Mouse (Mus musculus): ENCODE results near the gene Rimbp2. TPM values are rescaled to one million over a fixed set of nuclear protein-coding genes. Genes with fewer than 3 reads are reported as not detected.

The Rimbp2 gene
- polyA plus RNA-seq, 1 experiment from 2014 or later, result 0.27 TPM

GRCm38 (mm10) chr5:128781621-128782020 lies 171.7 kb downstream of the Rimbp2 start:
- Histone ChIP-seq H3K4me3 (no peak overlapping the region), H3K9me3 (no peaks in the 10 kb centered on the region; the same call in 1 of the 2 replicates), H3K4me1 (peaks cover 15% of the 10 kb centered on the region), H3K27me3 (ENCODE audit: poor library complexity, severe bottlenecking) (0 out of 2 replicates have a peak, but pooled peaks cover 4% of the 10 kb centered on the region), H3K36me3 (replicated peaks) (no peaks in the 10 kb centered on the region), H3K27ac (no peak overlapping the region)
- no peak for DNase-seq (ENCODE audit: extremely low spot score, low spot score)
- WGBS, result 77% methylated on average over 22 of the region's 22 CpGs

GRCm38 (mm10) chr5:128776386-128776785 lies 176.9 kb downstream of the Rimbp2 start:
- no peaks in the 10 kb centered on the region; the same call in 1 of the 2 replicates for H3K9me3 ChIP-seq
- no peaks in the 10 kb centered on the region for H3K4me1 ChIP-seq
- WGBS, result 66% methylated on average over 2 of the region's 2 CpGs
- no peak overlapping the region for H3K27ac ChIP-seq
- no peaks in the 10 kb centered on the region for H3K27me3 ChIP-seq (ENCODE audit: poor library complexity, severe bottlenecking)
- no peak overlapping the region for H3K4me3 ChIP-seq
- DNase-seq (ENCODE audit: extremely low spot score, low spot score), result no peak
- H3K36me3 ChIP-seq (replicated peaks), result no peaks in the 10 kb centered on the region

DNA sequence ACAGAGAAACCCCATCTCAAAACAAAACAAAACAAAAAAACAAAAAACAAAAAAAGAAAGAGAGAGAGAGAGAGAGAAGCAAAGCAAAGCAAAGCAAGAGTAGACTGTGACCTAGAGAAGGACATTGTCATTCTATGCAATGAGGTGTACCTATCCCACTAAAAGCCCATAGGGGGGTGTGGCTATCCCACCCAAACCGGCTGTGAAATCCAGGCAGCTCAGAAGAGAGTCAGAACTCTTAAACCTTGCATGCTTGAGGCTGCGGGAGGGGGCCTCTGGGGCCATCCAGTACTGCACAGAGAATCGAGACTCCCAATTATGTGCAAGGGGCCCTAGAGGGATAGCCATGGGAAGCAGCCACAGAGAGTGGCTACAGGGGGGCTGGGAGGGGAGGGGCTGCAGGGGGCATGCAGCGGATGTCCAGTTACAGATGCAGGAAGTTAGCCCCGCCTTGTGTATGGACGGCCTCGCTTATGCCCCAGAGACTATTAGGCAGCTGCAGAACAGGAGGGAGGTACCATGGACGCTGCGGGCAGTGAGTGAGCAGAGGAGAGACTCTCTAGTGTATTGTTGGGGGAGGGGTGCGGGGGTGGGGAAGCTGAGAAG lies 184.2 kb downstream of the Rimbp2 start:
- H3K4me3 ChIP-seq, result peak overlapping the region; percentile 34
- H3K4me1 ChIP-seq, result peaks cover 12% of the 10 kb centered on the region
- H3K9me3 ChIP-seq, result no peaks in the 10 kb centered on the region
- no peaks in the 10 kb centered on the region for H3K36me3 ChIP-seq (replicated peaks)
- DNase-seq (ENCODE audit: extremely low spot score, low spot score), result peak; percentile 26
- no peaks in the 10 kb centered on the region for H3K27me3 ChIP-seq (ENCODE audit: poor library complexity, severe bottlenecking)
- WGBS, result 15% methylated on average over 10 of the region's 10 CpGs
- peak overlapping the region; percentile 75 for H3K27ac ChIP-seq

GRCm38 (mm10) chr5:128761118-128761517 lies 192.2 kb downstream of the Rimbp2 start:
- 60% methylated on average over 8 of the region's 8 CpGs for WGBS
- no peaks in the 10 kb centered on the region; the same call in 1 of the 2 replicates for H3K9me3 ChIP-seq
- H3K27me3 ChIP-seq (ENCODE audit: poor library complexity, severe bottlenecking), result no peaks in the 10 kb centered on the region
- no peaks in the 10 kb centered on the region for H3K36me3 ChIP-seq (replicated peaks)
- H3K4me3 ChIP-seq, result no peak overlapping the region
- H3K4me1 ChIP-seq, result peaks cover 10% of the 10 kb centered on the region
- no peak for DNase-seq (ENCODE audit: extremely low spot score, low spot score)
- H3K27ac ChIP-seq, result no peak overlapping the region

- no peaks in the 10 kb centered on the region for H3K4me1 ChIP-seq
- no peaks in the 10 kb centered on the region for H3K9me3 ChIP-seq
- H3K27ac ChIP-seq, result no peak overlapping the region
- peaks cover 2% of the 10 kb centered on the region; the same call in 1 of the 2 replicates for H3K27me3 ChIP-seq (ENCODE audit: poor library complexity, severe bottlenecking)
- H3K4me3 ChIP-seq, result no peak overlapping the region
- 90% methylated on average over 8 of the region's 8 CpGs for WGBS
- no peak for DNase-seq (ENCODE audit: extremely low spot score, low spot score)
- H3K36me3 ChIP-seq (replicated peaks), result no peaks in the 10 kb centered on the region
Measured at GRCm38 (mm10) chr5:128746261-128746660, 207.0 kb downstream of the Rimbp2 start.

DNA sequence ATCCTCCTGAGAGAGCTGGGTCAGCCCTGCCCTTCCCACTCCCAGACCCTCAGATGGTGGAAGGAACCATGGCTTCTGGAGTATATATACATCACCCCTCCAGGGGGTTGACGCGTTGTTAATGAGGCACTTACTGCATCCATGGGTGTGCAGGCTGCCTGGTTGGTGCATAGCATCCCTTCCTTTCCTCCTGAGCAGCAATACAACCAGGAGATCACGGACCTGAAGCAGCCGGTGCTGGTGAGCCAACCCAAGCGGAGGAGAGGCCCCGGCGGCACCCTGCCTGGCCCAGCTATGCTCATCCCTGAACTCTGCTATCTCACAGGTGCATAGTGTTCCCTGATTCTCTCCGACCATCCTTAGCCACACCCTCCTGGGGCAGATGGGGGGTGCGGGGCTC lies 208.1 kb downstream of the Rimbp2 start:
- Histone ChIP-seq H3K27me3 (ENCODE audit: poor library complexity, severe bottlenecking) (peaks cover 11% of the 10 kb centered on the region), H3K27ac (no peak overlapping the region), H3K4me1 (no peaks in the 10 kb centered on the region), H3K9me3 (no peaks in the 10 kb centered on the region), H3K36me3 (replicated peaks) (no peaks in the 10 kb centered on the region), H3K4me3 (no peak overlapping the region)
- 83% methylated on average over 9 of the region's 9 CpGs for WGBS
- no peak for DNase-seq (ENCODE audit: extremely low spot score, low spot score)

GRCm38 (mm10) chr5:128744351-128744750 lies 208.9 kb downstream of the Rimbp2 start:
- no peak for DNase-seq (ENCODE audit: extremely low spot score, low spot score)
- WGBS, result 93% methylated on average over 6 of the region's 6 CpGs

GRCm38 (mm10) chr5:128739838-128740171 lies 213.5 kb downstream of the Rimbp2 start:
- H3K27ac ChIP-seq, result no peak overlapping the region
- no peaks in the 10 kb centered on the region for H3K9me3 ChIP-seq
- H3K4me1 ChIP-seq, result peaks cover 10% of the 10 kb centered on the region
- 27% methylated on average over 8 of the region's 8 CpGs for WGBS
- peak overlapping the region; percentile 25; the same call in 1 of the 2 replicates for H3K4me3 ChIP-seq
- no peaks in the 10 kb centered on the region for H3K36me3 ChIP-seq (replicated peaks)
- no peak for DNase-seq (ENCODE audit: extremely low spot score, low spot score)
- H3K27me3 ChIP-seq (ENCODE audit: poor library complexity, severe bottlenecking), result peaks cover 48% of the 10 kb centered on the region

More at GRCm38 (mm10) chr5:128744351-128744750, 208.9 kb downstream of the Rimbp2 start:
- Histone ChIP-seq H3K4me1 (peaks cover 5% of the 10 kb centered on the region), H3K27ac (no peak overlapping the region), H3K36me3 (replicated peaks) (no peaks in the 10 kb centered on the region), H3K4me3 (no peak overlapping the region), H3K9me3 (no peaks in the 10 kb centered on the region), H3K27me3 (ENCODE audit: poor library complexity, severe bottlenecking) (peaks cover 18% of the 10 kb centered on the region)

DNA sequence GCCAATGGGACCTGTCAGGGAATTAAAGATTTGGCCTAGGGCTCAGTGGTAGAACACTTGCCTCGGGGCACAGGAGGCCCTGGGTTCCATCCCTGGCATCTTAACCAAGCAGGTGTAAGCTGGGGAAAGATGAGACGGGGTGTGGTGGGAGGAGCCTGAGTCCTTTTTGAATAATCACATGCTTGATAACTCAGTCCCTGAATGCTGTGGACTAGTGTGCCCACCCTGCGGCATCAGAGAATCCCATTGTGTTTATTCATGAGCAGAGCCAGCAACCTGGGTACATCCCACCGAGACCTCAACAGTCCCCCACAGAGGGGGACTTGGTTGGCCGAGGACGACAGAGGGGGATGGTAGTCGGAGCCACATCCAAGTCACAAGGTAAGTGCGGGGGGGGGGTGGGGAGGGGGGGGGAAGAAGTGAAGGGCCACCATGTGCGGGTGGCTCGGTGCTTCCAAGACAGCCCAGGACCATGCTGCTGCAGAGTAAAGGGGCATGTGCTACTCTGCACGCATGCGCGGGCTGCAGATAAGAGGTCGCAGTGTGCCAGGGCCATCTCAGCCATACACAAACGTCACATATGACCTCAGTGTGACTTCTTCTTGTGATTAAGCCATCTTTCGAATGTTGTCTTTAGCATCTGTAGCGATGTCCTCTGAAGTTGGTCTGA lies 214.0 kb downstream of the Rimbp2 start:
- H3K4me3 ChIP-seq, result peak overlapping the region; percentile 25; the same call in 1 of the 2 replicates
- no peaks in the 10 kb centered on the region for H3K9me3 ChIP-seq
- peaks cover 10% of the 10 kb centered on the region for H3K4me1 ChIP-seq
- H3K36me3 ChIP-seq (replicated peaks), result no peaks in the 10 kb centered on the region
- H3K27me3 ChIP-seq (ENCODE audit: poor library complexity, severe bottlenecking), result peaks cover 48% of the 10 kb centered on the region
- WGBS, result 32% methylated on average over 13 of the region's 17 CpGs
- no peak for DNase-seq (ENCODE audit: extremely low spot score, low spot score)
- H3K27ac ChIP-seq, result no peak overlapping the region

DNA sequence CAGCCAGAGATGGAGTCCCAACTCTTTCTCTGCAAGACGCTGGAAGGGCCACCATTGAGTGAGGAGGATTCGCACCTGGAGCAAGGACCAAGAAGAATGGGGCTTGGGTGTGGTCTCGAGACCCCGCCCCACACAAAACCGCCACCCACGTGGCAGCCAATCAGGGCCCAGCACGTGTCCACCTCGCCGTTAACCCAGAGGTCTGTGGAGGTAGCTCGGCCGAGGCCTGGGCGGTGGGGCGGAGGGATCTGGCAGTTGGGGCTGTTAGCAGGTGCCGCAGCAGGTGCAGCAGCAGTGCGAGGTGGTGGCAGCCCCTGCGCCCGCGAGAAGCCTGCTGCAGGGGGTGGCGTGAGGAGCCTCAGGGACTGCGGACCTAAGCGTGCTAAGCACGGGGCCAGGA lies 217.4 kb downstream of the Rimbp2 start:
- Histone ChIP-seq H3K27me3 (ENCODE audit: poor library complexity, severe bottlenecking) (peaks cover 44% of the 10 kb centered on the region), H3K4me1 (peaks cover 11% of the 10 kb centered on the region), H3K4me3 (no peak overlapping the region), H3K36me3 (replicated peaks) (no peaks in the 10 kb centered on the region), H3K27ac (no peak overlapping the region), H3K9me3 (no peaks in the 10 kb centered on the region)
- WGBS, result 81% methylated on average over 22 of the region's 22 CpGs
- DNase-seq (ENCODE audit: extremely low spot score, low spot score), result no peak

DNA sequence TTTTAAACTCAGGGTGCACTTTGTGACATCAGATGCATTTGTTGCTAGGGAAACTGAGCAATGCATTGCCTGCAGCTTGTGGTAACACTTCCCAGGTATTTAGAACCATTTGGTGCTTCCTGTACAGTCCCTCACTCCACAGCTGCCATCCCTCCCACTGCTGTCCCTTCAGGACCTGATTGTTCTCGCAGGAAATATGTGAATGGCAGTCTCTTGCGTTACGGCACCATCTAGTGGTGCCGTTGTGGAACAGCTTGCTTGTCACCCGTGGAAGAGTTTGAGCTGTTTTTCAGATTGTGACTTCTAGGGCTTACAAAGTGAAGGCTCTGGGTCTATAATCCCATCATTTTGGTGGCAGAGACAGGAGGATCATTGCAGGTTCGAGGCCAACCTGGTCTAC lies 219.3 kb downstream of the Rimbp2 start:
- peak; percentile 34 for DNase-seq (ENCODE audit: extremely low spot score, low spot score)
- Histone ChIP-seq H3K27me3 (ENCODE audit: poor library complexity, severe bottlenecking) (peaks cover 26% of the 10 kb centered on the region), H3K27ac (no peak overlapping the region), H3K4me3 (no peak overlapping the region), H3K4me1 (peaks cover 4% of the 10 kb centered on the region), H3K9me3 (no peaks in the 10 kb centered on the region), H3K36me3 (replicated peaks) (no peaks in the 10 kb centered on the region)
- WGBS, result 6% methylated on average over 6 of the region's 6 CpGs

GRCm38 (mm10) chr5:128732416-128733014 lies 220.8 kb downstream of the Rimbp2 start:
- no peak for DNase-seq (ENCODE audit: extremely low spot score, low spot score)
- Histone ChIP-seq H3K4me1 (0 out of 2 replicates have a peak, but pooled peaks cover 3% of the 10 kb centered on the region), H3K27me3 (ENCODE audit: poor library complexity, severe bottlenecking) (peaks cover 13% of the 10 kb centered on the region), H3K4me3 (no peak overlapping the region), H3K36me3 (replicated peaks) (no peaks in the 10 kb centered on the region), H3K9me3 (no peaks in the 10 kb centered on the region), H3K27ac (no peak overlapping the region)
- 72% methylated on average over 11 of the region's 11 CpGs for WGBS

GRCm38 (mm10) chr5:128730634-128731033 lies 222.7 kb downstream of the Rimbp2 start:
- 0 out of 2 replicates have a peak, but pooled peaks cover 3% of the 10 kb centered on the region for H3K4me1 ChIP-seq
- no peaks in the 10 kb centered on the region; the same call in 1 of the 2 replicates for H3K27me3 ChIP-seq (ENCODE audit: poor library complexity, severe bottlenecking)

More at GRCm38 (mm10) chr5:128730634-128731033, 222.7 kb downstream of the Rimbp2 start:
- no peak overlapping the region for H3K4me3 ChIP-seq
- peak; percentile 55 for DNase-seq (ENCODE audit: extremely low spot score, low spot score)
- H3K27ac ChIP-seq, result no peak overlapping the region
- H3K36me3 ChIP-seq (replicated peaks), result no peaks in the 10 kb centered on the region
- 39% methylated on average over 5 of the region's 5 CpGs for WGBS
- no peaks in the 10 kb centered on the region for H3K9me3 ChIP-seq

Data from forebrain, embryonic 10.5 days (tissue).